Mouse (Mus musculus): ENCODE data around the gene Eif3a. TPM values are rescaled to one million over a fixed set of nuclear protein-coding genes. Genes with fewer than 3 reads are reported as not detected.

Eif3a gene
- polyA plus RNA-seq, 1 experiment from 2014 or later = 102 TPM

- ATAC-seq = peak; percentile 96
- peak within 1 kb of the TSS; percentile 88 for H3K4me3 ChIP-seq (ENCODE audit: low read length)
- WGBS = under 1% methylated on average over 50 of the region's 58 CpGs
- peak within 1 kb of the TSS; percentile 90 for H3K9ac ChIP-seq (ENCODE audit: low read depth, low read length)
- H3K9me3 ChIP-seq (ENCODE audit: control insufficient read depth, low read length) = no peaks in the 10 kb centered on the region
- H3K36me3 ChIP-seq (ENCODE audit: control insufficient read depth, insufficient read depth, low read length) = 0 out of 2 replicates have a peak, but pooled peaks cover 4% of the 10 kb centered on the region
- H3K27me3 ChIP-seq (replicated peaks; ENCODE audit: control insufficient read depth, insufficient read depth, low read length) = no peaks in the 10 kb centered on the region; the same call in 1 of the 2 replicates
- peak within 1 kb of the TSS; percentile 90 for H3K27ac ChIP-seq (ENCODE audit: low read depth, low read length)
- peaks cover 16% of the 10 kb centered on the region for H3K4me1 ChIP-seq (ENCODE audit: control insufficient read depth, insufficient read depth, low read depth, low read length)
- peak within 1 kb of the TSS; percentile 87 for H3K4me2 ChIP-seq (ENCODE audit: low read length)
Observed at GRCm38 (mm10) chr19:60755438-60756191, 34.8 kb downstream of the Eif3a start, which contains the start of gene Nanos1. Gene Nanos1 (plus strand): TSS chr19:60755987.

- Histone ChIP-seq H3K36me3 (ENCODE audit: control insufficient read depth, insufficient read depth, low read length) (no peaks in the 10 kb centered on the region), H3K27me3 (replicated peaks; ENCODE audit: control insufficient read depth, insufficient read depth, low read length) (no peaks in the 10 kb centered on the region), H3K4me2 (ENCODE audit: low read length) (no peak overlapping the region), H3K4me3 (ENCODE audit: low read length) (no peak overlapping the region), H3K9ac (ENCODE audit: low read depth, low read length) (no peak overlapping the region), H3K4me1 (ENCODE audit: control insufficient read depth, insufficient read depth, low read depth, low read length) (no peaks in the 10 kb centered on the region), H3K27ac (ENCODE audit: low read depth, low read length) (no peak overlapping the region), H3K9me3 (ENCODE audit: control insufficient read depth, low read length) (no peaks in the 10 kb centered on the region)
- WGBS = 74% methylated on average over 1 of the region's 1 CpGs
- no peak for ATAC-seq
Observed at GRCm38 (mm10) chr19:60747801-60748200, 42.7 kb downstream of the Eif3a start.

- H3K9me3 ChIP-seq (ENCODE audit: control insufficient read depth, low read length) = no peaks in the 10 kb centered on the region
- no peak for ATAC-seq
Observed at GRCm38 (mm10) chr19:60743767-60744547, 46.5 kb downstream of the Eif3a start.

DNA sequence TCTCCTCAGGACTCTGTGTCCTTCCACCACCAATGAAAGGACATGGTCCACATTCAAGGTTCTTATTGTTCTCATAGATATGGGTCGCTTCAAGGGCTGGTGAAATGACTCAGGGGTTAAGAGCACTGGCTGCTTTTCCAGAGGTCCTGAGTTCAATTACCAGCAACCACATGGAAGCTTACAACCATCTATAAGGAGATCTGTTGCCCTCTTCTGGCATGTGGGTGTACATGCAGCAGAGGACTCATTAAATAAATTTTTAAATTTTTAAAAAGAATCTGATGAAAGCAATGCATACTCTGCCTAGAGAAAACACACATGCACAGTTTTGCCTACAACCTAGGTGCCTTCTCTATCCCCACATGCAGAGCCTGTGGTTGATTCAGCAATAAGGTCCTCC is 49.9 kb downstream of the Eif3a start:
- no peak overlapping the region for H3K4me3 ChIP-seq (ENCODE audit: low read length)
- WGBS = 39% methylated on average over 1 of the region's 1 CpGs
- H3K27me3 ChIP-seq (replicated peaks; ENCODE audit: control insufficient read depth, insufficient read depth, low read length) = no peaks in the 10 kb centered on the region
- no peak for ATAC-seq
- no peak overlapping the region for H3K9ac ChIP-seq (ENCODE audit: low read depth, low read length)
- no peaks in the 10 kb centered on the region for H3K4me1 ChIP-seq (ENCODE audit: control insufficient read depth, insufficient read depth, low read depth, low read length)
- H3K4me2 ChIP-seq (ENCODE audit: low read length) = no peak overlapping the region
- H3K9me3 ChIP-seq (ENCODE audit: control insufficient read depth, low read length) = no peaks in the 10 kb centered on the region
- H3K27ac ChIP-seq (ENCODE audit: low read depth, low read length) = no peak overlapping the region
- H3K36me3 ChIP-seq (ENCODE audit: control insufficient read depth, insufficient read depth, low read length) = no peaks in the 10 kb centered on the region

More at GRCm38 (mm10) chr19:60743767-60744547, 46.5 kb downstream of the Eif3a start:
- no peak overlapping the region for H3K4me3 ChIP-seq (ENCODE audit: low read length)
- WGBS = 82% methylated on average over 5 of the region's 5 CpGs
- H3K4me1 ChIP-seq (ENCODE audit: control insufficient read depth, insufficient read depth, low read depth, low read length) = no peaks in the 10 kb centered on the region
- H3K27ac ChIP-seq (ENCODE audit: low read depth, low read length) = no peak overlapping the region
- no peak overlapping the region for H3K9ac ChIP-seq (ENCODE audit: low read depth, low read length)
- no peak overlapping the region for H3K4me2 ChIP-seq (ENCODE audit: low read length)
- H3K27me3 ChIP-seq (replicated peaks; ENCODE audit: control insufficient read depth, insufficient read depth, low read length) = no peaks in the 10 kb centered on the region
- no peaks in the 10 kb centered on the region for H3K36me3 ChIP-seq (ENCODE audit: control insufficient read depth, insufficient read depth, low read length)

DNA sequence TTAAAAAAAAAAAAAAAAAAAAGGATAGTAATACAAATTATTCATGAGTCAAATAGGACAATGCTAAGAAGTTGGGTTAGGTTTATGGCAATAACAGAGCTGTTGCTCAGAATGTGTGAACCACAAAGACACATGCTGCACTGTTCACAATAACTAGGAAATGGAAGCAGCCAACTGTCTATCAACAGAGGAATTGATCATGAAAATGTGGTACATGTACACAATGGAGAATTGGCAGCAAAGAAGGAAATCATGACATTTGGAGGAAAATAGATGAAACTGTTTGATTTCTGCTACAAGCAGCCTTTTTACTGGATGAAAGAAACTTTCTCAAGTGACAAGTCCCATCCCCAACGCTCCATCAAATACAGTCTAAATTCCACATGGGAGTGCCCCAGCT is 58.5 kb downstream of the Eif3a start:
- no peak overlapping the region for H3K9ac ChIP-seq (ENCODE audit: low read depth, low read length)
- no peaks in the 10 kb centered on the region for H3K36me3 ChIP-seq (ENCODE audit: control insufficient read depth, insufficient read depth, low read length)
- no peak for ATAC-seq
- no peaks in the 10 kb centered on the region for H3K4me1 ChIP-seq (ENCODE audit: control insufficient read depth, insufficient read depth, low read depth, low read length)
- WGBS = 88% methylated on average over 1 of the region's 1 CpGs
- no peak overlapping the region for H3K4me3 ChIP-seq (ENCODE audit: low read length)
- H3K9me3 ChIP-seq (ENCODE audit: control insufficient read depth, low read length) = no peaks in the 10 kb centered on the region
- no peaks in the 10 kb centered on the region for H3K27me3 ChIP-seq (replicated peaks; ENCODE audit: control insufficient read depth, insufficient read depth, low read length)
- H3K27ac ChIP-seq (ENCODE audit: low read depth, low read length) = no peak overlapping the region
- H3K4me2 ChIP-seq (ENCODE audit: low read length) = no peak overlapping the region

DNA sequence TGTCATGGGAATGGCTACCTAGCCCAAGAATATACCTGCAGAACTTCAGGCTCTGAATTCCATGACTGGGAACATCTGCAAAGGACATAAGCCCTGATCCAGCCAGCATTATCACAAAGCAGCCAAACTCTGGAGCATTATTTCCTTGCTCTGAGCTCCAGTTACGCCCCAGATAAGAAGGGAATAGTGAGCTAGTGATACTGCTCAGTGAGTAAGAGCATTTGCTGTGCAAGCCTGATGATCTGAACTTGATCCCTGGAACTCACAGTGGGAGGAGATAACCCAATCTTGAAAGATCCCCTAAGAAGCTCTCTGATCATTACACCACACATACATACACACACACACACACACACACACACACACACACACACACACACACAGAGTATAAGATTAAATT is 59.2 kb downstream of the Eif3a start:
- Histone ChIP-seq H3K36me3 (ENCODE audit: control insufficient read depth, insufficient read depth, low read length) (no peaks in the 10 kb centered on the region), H3K27ac (ENCODE audit: low read depth, low read length) (no peak overlapping the region), H3K27me3 (replicated peaks; ENCODE audit: control insufficient read depth, insufficient read depth, low read length) (no peaks in the 10 kb centered on the region), H3K4me2 (ENCODE audit: low read length) (no peak overlapping the region), H3K4me1 (ENCODE audit: control insufficient read depth, insufficient read depth, low read depth, low read length) (no peaks in the 10 kb centered on the region), H3K4me3 (ENCODE audit: low read length) (no peak overlapping the region), H3K9ac (ENCODE audit: low read depth, low read length) (no peak overlapping the region), H3K9me3 (ENCODE audit: control insufficient read depth, low read length) (no peaks in the 10 kb centered on the region)
- 84% methylated on average over 1 of the region's 1 CpGs for WGBS
- ATAC-seq = no peak

- 54% methylated on average over 2 of the region's 2 CpGs for WGBS
- no peak for ATAC-seq
- no peaks in the 10 kb centered on the region for H3K27me3 ChIP-seq (replicated peaks; ENCODE audit: control insufficient read depth, insufficient read depth, low read length)
Observed at GRCm38 (mm10) chr19:60730281-60730852, 60.1 kb downstream of the Eif3a start.

GRCm38 (mm10) chr19:60716381-60716780 is 74.1 kb downstream of the Eif3a start:
- H3K27me3 ChIP-seq (replicated peaks; ENCODE audit: control insufficient read depth, insufficient read depth, low read length) = no peaks in the 10 kb centered on the region
- H3K36me3 ChIP-seq (ENCODE audit: control insufficient read depth, insufficient read depth, low read length) = no peaks in the 10 kb centered on the region
- H3K4me2 ChIP-seq (ENCODE audit: low read length) = no peak overlapping the region
- no peak overlapping the region for H3K4me3 ChIP-seq (ENCODE audit: low read length)
- no peak for ATAC-seq
- H3K9ac ChIP-seq (ENCODE audit: low read depth, low read length) = no peak overlapping the region
- H3K4me1 ChIP-seq (ENCODE audit: control insufficient read depth, insufficient read depth, low read depth, low read length) = no peaks in the 10 kb centered on the region
- no peaks in the 10 kb centered on the region for H3K9me3 ChIP-seq (ENCODE audit: control insufficient read depth, low read length)
- 57% methylated on average over 2 of the region's 2 CpGs for WGBS
- H3K27ac ChIP-seq (ENCODE audit: low read depth, low read length) = no peak overlapping the region

More at GRCm38 (mm10) chr19:60730281-60730852, 60.1 kb downstream of the Eif3a start:
- H3K9me3 ChIP-seq (ENCODE audit: control insufficient read depth, low read length) = no peaks in the 10 kb centered on the region
- H3K4me1 ChIP-seq (ENCODE audit: control insufficient read depth, insufficient read depth, low read depth, low read length) = no peaks in the 10 kb centered on the region
- H3K9ac ChIP-seq (ENCODE audit: low read depth, low read length) = no peak overlapping the region
- H3K36me3 ChIP-seq (ENCODE audit: control insufficient read depth, insufficient read depth, low read length) = no peaks in the 10 kb centered on the region
- no peak overlapping the region for H3K27ac ChIP-seq (ENCODE audit: low read depth, low read length)
- no peak overlapping the region for H3K4me2 ChIP-seq (ENCODE audit: low read length)
- H3K4me3 ChIP-seq (ENCODE audit: low read length) = no peak overlapping the region

DNA sequence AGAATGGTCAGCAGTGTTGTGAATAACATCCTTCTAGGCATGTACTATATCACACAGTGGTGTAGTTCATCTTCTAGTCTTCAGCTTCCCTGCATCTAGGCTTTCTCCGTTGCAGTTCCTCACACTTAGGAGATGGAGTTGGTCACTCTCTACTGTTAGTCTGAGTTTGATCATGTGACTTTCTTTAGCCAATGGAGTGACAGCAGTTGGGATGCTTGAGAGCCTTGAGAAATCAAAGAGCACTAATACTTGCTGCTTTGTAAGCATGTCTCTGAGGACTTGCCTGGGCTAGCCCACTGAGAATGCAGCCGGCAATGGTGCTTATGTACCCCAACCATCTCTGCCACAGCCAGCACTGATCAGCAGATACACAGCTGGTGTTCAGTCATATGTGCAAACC is 77.9 kb downstream of the Eif3a start:
- Histone ChIP-seq H3K4me2 (ENCODE audit: low read length) (no peak overlapping the region), H3K27me3 (replicated peaks; ENCODE audit: control insufficient read depth, insufficient read depth, low read length) (no peaks in the 10 kb centered on the region), H3K4me3 (ENCODE audit: low read length) (no peak overlapping the region), H3K4me1 (ENCODE audit: control insufficient read depth, insufficient read depth, low read depth, low read length) (no peaks in the 10 kb centered on the region), H3K9ac (ENCODE audit: low read depth, low read length) (no peak overlapping the region), H3K27ac (ENCODE audit: low read depth, low read length) (no peak overlapping the region), H3K36me3 (ENCODE audit: control insufficient read depth, insufficient read depth, low read length) (no peaks in the 10 kb centered on the region), H3K9me3 (ENCODE audit: control insufficient read depth, low read length) (no peaks in the 10 kb centered on the region)
- no peak for ATAC-seq
- WGBS = 91% methylated on average over 2 of the region's 2 CpGs
